Mouse (Mus musculus) left cerebral cortex, postnatal 25 days (tissue): ENCODE results near the gene 4930518I15Rik. TPM values are rescaled to one million over a fixed set of nuclear protein-coding genes. Genes with fewer than 3 reads are reported as not detected.
"Not testable (repeated sequence)": the region's sequence is repeated elsewhere in the genome, so short reads cannot be mapped to it uniquely, and the experiment has no call there.

ENCODE experiments used
- DNase-seq, 2 experiments: peaks; one replicate each; pipeline ENCODE4 v3.0.0; 2022; ENCODE audit warnings: low spot score in 2 of 2, mixed read lengths in 1 of 2
- intact Hi-C: fragments of 180-260 bp; cut with DNase I; formaldehyde crosslinking; loops from one replicate; pipeline ENCODE4 v1.15.1; 2025
- total RNA-seq, 2 experiments: library from RNA; stranded (reverse); gene quantifications; 2 replicates each; pipeline ENCODE4 v1.2.3; 2021

4930518I15Rik gene
- total RNA-seq, 2 experiments from 2014 or later = 1.5 to 2.1 TPM

DNA sequence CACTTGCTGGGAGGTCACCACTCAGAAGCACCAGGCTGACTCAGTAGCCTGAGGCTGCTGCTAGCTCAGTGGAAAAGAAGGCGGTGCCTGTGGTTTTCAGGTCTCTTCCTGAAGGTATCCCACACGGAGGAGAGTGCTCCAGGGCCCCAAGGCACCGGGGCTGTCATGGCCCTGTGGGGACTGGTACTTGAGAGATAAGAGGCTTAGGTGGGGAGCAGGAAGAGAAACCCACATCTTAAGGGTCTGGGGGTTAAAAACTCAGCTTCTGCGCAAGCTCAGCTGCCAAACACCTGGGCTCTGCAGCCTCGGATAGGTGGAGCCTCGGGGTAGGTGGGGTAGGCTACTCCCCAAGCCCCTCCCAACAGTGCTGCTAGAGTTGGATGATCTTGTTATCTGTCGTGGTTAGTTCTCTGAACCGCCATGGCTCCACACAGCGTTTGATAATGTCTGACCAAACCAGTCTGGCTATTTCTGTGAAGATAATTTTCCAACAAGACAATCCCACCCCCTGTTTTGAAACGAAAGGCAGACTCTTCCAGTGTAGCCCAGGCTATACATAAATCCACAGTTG is 24.8 kb upstream of the 4930518I15Rik start:
- DNase-seq = no peak
- intact Hi-C loops = no loop called here

DNA sequence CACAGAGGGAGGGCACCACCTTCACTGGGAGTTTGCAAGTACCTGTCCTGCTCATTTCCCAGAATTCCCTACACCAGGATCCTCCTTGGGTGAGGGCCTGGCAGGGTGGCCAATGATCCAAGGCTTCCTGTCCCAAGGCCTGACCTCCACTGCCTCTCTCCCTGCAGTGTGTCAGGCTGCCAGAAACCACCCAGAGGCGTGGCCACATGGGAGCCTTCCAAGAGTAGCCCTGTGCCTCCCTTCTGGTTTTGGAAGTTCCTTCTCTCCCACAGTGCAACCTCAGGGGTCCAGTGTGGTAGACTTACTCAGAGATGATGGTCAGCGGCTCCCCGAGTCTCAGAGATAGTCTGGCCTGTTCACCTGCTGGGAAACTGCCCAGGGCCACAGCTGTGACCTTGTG is 21.8 kb upstream of the 4930518I15Rik start:
- no peak for DNase-seq
- intact Hi-C loops = no loop called here

DNA sequence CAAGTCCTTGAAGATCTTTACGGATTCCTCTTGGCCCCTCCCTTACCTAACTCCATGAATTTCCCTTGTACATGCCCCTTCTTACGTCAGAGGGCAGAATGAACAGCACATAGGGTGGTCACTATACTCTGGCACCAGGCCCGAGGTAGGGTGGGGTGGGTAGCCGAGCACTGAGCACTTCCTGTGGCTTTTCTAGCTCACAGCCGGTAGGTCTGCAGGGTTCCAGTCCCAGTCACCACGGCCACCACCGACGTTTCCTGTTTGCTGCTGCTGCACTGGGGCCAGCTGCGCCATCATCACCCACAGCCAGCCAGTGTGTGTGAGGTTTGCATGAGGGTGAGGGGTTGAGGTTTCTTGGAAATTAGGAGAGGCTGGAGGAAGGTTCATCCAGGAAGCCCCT is 20.0 kb upstream of the 4930518I15Rik start:
- intact Hi-C loops = no loop called here
- no peak for DNase-seq

DNA sequence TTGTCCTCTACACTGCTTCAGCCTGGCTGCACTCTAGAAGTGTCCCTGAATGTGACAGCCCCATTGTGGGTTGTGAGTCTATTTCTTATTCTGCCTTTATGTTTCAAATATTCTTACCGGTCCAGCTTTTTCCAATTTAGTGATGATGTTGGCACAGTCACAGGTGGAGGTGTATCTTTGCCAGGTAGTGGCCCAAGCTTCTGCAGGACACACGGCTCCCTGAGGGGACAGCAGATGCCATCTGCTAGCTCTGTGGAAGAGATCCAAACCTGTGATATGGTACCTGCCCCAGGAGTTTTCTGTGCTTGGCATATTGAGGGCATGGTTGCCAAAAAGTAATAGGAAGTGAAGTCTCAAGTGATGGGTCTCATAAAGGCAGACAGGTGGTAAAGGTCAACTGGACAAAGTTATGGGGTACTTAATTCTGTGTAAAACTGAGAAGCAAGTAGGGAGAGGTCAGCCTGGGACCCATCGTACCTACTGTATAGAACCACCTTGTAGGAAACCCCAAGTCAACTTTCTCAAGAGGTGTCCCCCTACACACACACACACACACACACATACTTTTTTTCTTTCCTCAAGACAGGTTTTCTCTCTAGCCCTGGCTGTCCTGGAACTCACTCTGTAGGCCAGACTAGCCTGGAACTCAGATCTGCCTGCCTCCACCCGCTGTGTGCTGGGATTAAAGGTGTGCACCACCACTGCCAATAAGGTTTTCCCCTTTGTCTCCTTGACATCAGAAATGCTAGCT is 17.2 kb upstream of the 4930518I15Rik start:
- DNase-seq = no peak
- intact Hi-C loops = loop anchor here (1.0 kb wide), 1 partner anchor 220 kb away; no protein-coding TSS in a partner anchor

DNA sequence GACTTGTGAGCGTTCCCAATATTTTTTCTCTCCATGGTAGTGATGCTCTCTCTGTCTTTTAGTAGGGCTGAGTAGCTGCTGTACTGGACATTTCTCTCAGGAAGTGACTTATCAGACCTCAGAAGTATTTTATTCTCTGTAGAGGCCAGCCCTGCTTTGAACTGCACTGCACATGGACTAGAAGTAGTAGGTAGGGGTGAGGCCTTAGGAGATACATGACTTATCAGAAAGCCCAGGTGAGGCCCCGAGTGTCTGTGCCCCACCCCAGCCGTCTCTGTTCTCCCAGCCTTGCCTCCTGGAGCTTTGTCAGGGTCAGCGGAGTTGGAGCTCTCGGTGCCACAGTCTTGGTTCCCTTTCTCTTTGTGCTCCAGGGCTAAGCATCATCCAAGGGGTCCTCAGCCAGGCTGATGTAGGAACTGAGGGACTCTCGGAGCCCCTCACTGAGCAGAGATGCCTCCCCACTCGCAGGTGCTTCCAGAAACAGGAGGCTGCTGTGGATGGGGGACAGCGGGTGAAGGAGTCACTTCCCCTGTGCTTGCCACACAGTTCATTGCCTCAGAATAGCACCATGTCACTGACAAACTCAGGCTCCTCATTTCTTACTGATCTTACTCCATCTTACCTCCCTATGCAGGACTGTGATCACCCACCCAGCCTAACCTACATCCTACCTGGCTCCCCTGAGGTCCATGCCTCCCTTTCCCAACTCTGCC is 16.5 kb upstream of the 4930518I15Rik start:
- DNase-seq = no peak
- intact Hi-C loops = loop anchor here (1.0 kb wide), 1 partner anchor 221 kb away; no protein-coding TSS in a partner anchor

DNA sequence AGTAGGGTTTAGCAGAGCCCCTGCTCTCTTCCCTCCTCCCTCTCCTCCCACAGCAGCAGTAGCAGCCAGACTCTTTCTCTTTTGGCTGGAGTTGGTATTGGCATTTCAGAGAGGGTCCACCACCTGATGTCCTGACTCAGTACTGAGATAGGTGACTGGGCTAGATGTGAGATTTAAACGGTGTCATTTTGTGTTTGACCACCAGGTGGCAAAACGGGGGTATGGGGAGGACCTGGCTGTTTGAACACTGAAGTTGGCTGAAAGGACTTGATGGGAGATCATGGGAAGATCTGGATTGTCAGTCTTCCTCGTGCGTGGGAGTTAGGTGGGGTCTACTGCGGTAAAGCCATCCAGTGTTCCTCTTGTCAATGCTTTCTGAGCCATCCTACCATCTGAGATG is 15.9 kb upstream of the 4930518I15Rik start:
- intact Hi-C loops = loop anchor here (1.0 kb wide), 2 partner anchors 123 to 222 kb away; no protein-coding TSS in a partner anchor
- peak; percentile 46 to 50 for DNase-seq

DNA sequence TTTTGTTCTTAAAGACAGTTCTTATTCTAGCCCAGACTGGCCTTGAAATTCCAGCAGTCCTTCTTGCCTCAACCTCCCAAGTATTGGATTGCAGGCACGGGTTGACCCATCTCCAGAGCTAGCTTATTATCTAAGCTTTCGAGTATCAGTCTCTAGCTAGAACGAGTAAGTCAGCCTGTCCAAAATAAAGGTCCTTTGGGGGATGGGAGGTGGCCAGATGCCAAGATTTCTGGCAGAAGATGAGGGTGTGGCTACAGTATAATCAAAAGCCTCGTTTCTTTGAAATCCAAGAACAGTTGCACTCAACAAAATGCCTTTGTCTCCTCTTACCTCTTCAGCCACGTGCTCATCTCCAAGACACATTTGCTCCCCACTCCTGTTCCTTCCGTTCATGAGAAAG is 12.8 kb upstream of the 4930518I15Rik start:
- DNase-seq = no peak
- intact Hi-C loops = no loop called here

DNA sequence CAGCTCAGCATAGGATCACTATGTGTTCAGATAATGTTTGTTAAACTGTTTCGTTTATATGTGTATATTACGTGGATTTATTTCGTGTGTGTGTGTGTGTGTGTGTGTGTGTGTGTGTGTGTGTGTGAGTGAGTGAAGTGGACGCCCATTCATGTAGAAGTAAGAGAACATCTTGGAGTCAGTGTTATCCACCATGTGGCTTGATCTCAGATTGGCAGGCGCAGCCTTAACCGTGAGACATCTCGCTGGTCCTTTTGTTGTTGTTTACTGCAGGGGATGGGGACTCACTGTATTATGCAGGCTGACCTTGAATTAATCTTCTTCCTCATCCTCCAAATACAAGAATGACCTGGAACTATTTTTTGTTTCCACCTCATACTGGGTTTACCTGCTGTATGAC is 11.8 kb upstream of the 4930518I15Rik start:
- DNase-seq = no peak
- intact Hi-C loops = no loop called here

DNA sequence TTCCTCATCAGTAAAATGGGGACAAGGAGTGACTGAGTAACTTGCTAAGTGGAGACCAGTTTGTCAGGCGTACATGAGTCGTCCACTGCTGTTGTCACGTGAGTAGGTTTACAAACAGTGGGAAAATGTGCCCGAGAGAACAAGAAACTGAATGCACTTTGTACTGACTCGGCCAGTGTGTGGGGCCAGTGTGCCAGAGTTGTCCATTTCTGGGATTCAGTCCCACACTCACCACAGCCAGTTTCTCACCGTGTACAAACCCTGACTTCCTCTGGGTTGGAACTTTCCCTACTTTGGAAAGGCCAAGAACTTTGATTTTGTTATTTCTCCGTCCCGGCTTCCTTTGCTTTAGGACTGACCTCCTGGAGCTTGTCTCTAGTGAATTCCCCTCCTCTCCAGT is 11.2 kb upstream of the 4930518I15Rik start:
- DNase-seq = peak in 1 of 2 experiments; percentile 21
- intact Hi-C loops = no loop called here

DNA sequence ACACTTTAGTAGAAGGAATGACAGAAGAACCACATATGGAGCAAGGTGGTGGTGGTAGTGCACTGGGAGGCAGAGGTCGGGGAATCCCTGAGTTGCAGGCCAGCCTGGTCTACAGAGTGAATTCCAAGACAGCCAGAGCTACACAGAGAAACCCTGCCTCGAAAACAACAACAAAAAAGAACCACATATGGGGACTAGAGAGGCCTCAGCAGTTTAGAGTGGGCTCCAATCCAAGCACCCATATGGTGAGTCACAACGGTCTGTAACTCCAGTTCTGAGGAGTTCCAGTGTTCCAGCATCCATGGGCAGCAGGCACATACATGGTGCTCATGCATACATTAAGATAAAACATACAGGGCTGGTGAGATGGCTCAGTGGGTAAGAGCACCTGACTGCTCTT is 6.7 kb upstream of the 4930518I15Rik start:
- intact Hi-C loops = no loop called here

DNA sequence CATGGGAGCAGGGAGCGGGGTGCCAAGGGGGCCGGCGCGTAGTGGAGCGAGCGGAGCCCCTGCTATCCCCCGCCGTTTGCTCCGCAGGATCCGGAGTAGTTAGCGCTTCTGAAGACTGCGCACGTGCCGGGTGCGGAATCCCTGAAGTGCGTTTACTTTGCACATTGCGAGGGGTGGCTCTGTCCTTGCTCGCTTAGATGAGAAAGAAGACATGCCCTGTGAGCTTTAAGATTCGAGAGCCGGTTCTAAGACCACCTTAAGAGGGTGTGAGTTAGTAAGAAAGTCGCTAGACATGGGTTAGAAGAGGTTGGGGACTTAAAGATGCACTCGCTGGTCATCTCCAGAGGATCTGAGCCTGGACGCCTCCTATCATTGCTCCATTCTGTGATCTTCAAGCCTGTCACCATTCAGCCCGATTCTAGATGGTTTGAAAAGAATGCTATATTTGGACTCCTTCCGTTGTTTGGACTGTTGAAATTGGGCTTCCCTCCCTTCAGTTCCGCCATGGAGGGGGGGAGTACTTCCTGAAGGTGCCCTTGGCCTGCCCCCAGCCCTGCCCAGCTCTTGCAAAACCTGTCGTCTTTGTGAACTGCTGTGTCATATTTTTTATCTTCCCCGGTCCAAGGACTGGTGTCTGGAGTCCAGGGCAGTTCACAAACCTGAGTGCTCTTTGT is 5.9 kb upstream of the 4930518I15Rik start:
- intact Hi-C loops = no loop called here
- DNase-seq = no peak

More for the DNA sequence above, 6.7 kb upstream of the 4930518I15Rik start:
- DNase-seq = no peak

DNA sequence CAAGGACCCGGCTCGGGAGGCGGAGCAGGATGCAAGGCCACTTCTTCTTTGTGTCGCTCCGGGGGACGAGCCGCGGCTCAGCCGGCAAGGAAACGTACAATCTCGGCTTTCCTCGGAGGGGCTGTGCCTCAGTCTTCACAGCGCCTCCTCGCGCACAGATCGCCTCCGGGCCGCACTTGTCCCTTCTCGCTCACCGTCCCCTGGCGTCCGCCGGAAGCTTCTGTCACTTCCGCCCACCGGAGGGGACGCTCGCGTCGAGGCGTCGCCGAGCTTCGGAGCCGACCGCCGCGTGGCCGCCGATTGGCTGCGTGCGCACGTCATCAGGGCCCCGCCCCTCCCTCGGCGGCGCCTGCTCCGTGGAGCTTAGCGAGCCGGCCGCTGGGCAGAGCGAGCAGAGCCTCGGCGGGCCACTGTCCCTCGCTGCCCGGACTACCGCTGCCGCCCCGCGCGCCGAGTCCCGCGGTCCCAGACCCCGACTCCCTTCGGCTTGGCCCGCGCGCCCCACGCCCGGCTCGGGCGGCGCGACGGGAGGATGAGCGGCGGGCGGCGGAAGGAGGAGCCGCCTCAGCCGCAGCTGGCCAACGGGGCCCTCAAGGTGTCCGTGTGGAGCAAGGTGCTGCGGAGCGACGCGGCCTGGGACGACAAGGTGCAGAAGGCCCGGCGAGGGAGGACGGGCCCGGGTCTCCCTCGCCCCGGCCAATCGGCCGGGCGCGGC is 5.2 kb upstream of the 4930518I15Rik start, which contains the start of gene Rab5if:
Gene Rab5if (plus strand): TSS at position 357 of the 715 bp plus-strand sequence.
- peak; percentile 98 to 99 for DNase-seq
- intact Hi-C loops = no loop called here

DNA sequence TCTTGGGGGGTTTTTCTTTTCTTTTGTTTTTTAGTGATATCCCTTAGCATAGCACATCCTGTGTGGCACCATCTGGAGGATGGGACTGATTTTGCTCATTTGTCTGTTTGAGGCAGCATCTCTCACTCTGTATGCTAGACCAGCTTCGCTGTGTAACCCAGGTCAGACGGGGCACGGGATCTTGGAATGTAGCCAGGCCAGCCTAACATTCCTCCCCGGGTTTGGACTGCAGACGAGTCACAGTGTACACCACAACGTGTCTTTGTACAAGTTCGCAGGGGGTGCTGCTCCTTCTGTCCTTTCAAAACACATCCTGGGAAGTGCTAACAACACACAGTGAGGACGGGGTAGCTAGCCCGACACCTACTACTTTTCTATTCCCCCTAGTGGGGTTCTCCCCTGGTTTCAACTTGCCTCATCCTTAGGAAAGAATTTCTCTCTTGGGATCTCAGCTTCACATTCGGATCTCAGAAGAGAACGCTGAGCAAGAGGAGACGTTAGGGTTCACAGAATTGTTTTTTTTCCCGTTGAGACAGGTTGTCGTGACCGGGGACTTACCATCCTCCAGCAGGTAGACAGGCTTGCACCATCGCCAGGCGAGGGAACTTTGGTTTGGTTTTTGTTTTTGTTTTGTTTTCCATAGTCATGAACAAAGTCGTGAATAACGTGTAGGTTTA is 4.4 kb upstream of the 4930518I15Rik start:
- peak in 1 of 2 experiments; percentile 22 for DNase-seq
- intact Hi-C loops = no loop called here

DNA sequence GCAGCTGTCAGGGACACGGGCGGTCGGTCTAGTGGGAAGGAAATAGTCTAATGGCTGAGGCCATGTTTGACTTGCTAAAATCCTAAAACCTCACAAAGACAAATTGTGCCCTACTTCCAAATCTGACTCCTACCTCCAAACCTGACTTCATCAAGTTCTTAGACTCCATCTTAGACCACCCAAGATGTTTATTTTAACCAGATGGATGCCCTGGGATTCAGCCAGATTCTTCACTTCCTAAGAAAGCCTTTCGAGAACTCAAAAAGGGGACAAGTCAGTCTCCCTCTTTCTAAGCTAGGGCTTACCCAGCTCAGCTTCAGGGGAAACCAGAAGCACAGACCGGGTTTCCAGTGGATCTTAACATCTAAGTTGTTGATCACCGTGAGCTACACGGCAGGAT is 925 bp upstream of the 4930518I15Rik start:
- intact Hi-C loops = loop anchor here (10.0 kb wide), 1 partner anchor 314 kb away; the partner anchor contains the start of gene Aar2
- DNase-seq = no peak

DNA sequence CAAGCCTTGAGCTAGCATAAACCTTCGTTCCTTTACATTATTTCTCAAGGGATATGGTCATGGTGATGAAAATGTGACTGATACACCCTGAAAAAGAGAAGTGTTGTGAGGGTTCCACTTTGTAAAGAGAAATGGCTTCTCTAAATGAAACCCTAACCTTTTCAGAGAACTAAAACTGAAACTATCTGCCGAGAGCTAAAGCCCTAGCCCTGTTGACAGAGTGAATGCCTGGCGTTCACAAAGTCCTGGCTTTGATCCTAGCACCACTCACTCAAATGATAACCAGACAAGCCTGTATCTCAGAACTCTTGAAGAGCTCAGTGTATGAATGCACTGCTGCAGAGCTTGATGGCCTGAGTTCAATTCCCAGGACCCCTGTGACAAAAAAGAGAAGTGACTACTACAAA is 358 bp downstream of the 4930518I15Rik start:
- intact Hi-C loops = loop anchor here (10.0 kb wide), 1 partner anchor 313 kb away; the partner anchor contains the start of gene Aar2
- no peak for DNase-seq

DNA sequence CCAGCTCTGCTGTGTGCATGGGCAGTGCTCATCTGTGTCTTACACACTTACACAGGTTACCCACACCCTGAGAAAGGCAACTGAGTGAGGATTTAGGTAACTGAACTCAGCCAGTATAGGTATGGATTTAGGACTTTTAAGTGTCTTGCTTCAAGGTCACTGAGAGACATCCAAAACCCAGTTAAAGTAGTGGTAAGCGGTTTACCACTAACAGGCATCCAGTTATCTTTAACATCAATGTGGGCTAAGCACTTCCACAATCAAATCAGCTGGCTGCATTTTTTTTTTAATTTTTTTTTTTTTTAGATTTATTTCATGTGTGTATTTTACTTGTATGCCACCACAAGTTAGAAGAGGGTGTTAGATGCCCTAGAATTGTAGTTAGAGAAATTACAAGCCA is 1.4 kb downstream of the 4930518I15Rik start:
- intact Hi-C loops = loop anchor here (10.0 kb wide), 1 partner anchor 312 kb away; the partner anchor contains the start of gene Aar2

DNA sequence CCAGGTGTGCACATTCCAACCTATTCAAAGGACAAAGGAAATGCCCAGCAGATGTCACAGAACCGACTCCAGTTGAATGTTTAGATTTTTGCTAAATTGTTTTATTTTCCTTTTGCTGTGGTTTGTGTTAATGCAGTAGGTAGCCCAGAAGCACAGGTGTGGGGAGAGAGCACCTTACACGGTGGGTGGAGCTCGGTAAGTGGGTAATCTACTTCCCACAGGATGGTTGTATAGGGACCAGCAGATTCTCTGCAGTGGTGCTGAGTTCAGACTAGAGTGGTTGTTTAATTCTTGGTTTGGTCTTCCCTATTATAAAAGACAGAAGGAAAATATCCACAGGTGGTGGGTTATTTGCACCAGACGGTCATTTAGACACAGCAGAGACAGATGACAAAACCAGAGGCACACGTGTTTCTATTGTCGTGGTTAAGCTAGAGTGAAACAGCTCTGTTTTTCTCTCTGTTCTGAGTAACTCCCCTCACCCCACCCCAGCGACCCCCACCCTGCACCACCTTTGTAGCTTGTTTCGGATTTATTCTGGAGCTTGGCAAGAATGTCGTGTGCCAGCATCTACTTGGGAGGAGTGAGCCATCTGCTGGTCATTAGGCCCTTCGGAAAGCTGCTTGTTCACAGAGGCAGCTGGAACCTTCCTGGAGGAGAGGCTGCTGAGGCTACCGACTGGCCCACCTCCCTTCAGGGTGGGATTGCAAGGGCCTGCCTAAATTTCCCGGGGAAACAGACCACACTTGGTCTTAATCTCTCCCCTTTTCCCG is 3.6 kb downstream of the 4930518I15Rik start:
- peak; percentile 55 to 66 for DNase-seq
- intact Hi-C loops = loop anchor here (2.0 to 10.0 kb wide), 2 partner anchors 45 to 309 kb away; partner anchors contain the start of gene Aar2

More for the DNA sequence above, 1.4 kb downstream of the 4930518I15Rik start:
- DNase-seq = no peak

DNA sequence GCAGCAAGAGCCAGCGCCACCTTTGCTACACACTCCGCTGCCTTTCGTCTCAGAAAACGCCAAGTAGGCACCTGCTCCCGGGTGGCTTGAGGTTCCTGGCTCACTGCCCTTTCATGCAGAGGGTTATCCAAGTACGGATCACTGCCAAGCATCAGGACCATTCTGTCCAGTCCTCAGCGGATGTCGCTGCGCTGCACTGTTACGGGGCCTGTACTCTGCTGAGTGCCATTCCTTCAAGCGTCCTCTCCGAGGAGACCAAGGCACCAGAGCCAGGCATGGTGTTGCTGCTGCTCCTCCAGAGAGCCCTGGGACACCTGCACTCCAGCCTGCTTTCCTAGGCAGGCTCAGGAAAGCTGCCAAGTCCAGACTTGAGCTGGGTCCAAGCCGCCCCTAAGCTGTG is 4.2 kb downstream of the 4930518I15Rik start:
- intact Hi-C loops = loop anchor here (10.0 kb wide), 1 partner anchor 309 kb away; the partner anchor contains the start of gene Aar2
- not testable (repeated sequence) for DNase-seq
